Mouse (Mus musculus) neural tube, embryonic 11.5 days (tissue): Measurements from ENCODE around the gene Cracr2b. TPM values are rescaled to one million over a fixed set of nuclear protein-coding genes. Genes with fewer than 3 reads are reported as not detected.

ENCODE experiments used
- ATAC-seq: fragments of 200-750 bp; cut with Nextera tagmentation; 2 replicates; pipeline ENCODE4 v1.8.0; 2017; ENCODE audit warnings: moderate number of reproducible peaks, mild to moderate bottlenecking, moderate TSS enrichment, moderate library complexity; ENCODE audit not compliant: insufficient read depth, low FRiP score, low TSS enrichment
- DNase-seq: peaks from one replicate; pipeline ENCODE4 v3.0.0-alpha.2; 2015; ENCODE audit warnings: low spot score
- H3K27ac ChIP-seq: fragments of 300-500 bp; sonication (generic); 2 replicates; pipeline ENCODE4 v1.5.1; 2014; ENCODE audit warnings: low read depth, mild to moderate bottlenecking, low read length
- H3K27me3 ChIP-seq: fragments of 300-500 bp; sonication (generic); 2 replicates; pipeline ENCODE4 v1.6.1; 2014; ENCODE audit warnings: mild to moderate bottlenecking, low read length, mixed read lengths; ENCODE audit not compliant: control insufficient read depth, insufficient read depth
- H3K36me3 ChIP-seq: fragments of 300-500 bp; sonication (generic); 2 replicates; pipeline ENCODE4 v1.6.1; 2014; ENCODE audit warnings: mild to moderate bottlenecking, low read length, moderate library complexity, mixed read lengths; ENCODE audit not compliant: control insufficient read depth, insufficient read depth
- H3K4me1 ChIP-seq: fragments of 300-500 bp; sonication (generic); 2 replicates; pipeline ENCODE4 v1.6.1; 2014; ENCODE audit warnings: low read length, mixed read lengths; ENCODE audit not compliant: control insufficient read depth, insufficient read depth
- H3K4me2 ChIP-seq: fragments of 300-500 bp; sonication (generic); 2 replicates; pipeline ENCODE4 v1.6.1; 2014; ENCODE audit warnings: low read depth, mild to moderate bottlenecking, moderate library complexity
- H3K4me3 ChIP-seq: fragments of 300-500 bp; sonication (generic); 2 replicates; pipeline ENCODE4 v1.5.1; 2014; ENCODE audit warnings: low read depth, low read length
- H3K9ac ChIP-seq: fragments of 300-500 bp; sonication (generic); 2 replicates; pipeline ENCODE4 v1.6.1; 2014; ENCODE audit warnings: mild to moderate bottlenecking, low read length
- H3K9me3 ChIP-seq: fragments of 300-500 bp; sonication (generic); 2 replicates; pipeline ENCODE4 v1.6.1; 2016; ENCODE audit warnings: low read length; ENCODE audit not compliant: control insufficient read depth
- WGBS: fragments of 180-500 bp; shearing (Covaris S2); extraction: QIAGEN DNeasy Blood & Tissue Kit; methylation state at CpG from one replicate; pipeline ENCODE4 v1.1.7; 2014; 5-methylcytosine and 5-hydroxymethylcytosine counted together
- polyA plus RNA-seq: library from polyadenylated mRNA; unstranded; fragments of >200 nt; fragmentation: Nextera tagmentation; extraction: Ambion mirVana; gene quantifications from 2 replicates; pipeline ENCODE4 v1.2.1, GENCODE M21; 2014

Cracr2b gene
- polyA plus RNA-seq, 1 experiment from 2014 or later = 6.4 TPM

DNA sequence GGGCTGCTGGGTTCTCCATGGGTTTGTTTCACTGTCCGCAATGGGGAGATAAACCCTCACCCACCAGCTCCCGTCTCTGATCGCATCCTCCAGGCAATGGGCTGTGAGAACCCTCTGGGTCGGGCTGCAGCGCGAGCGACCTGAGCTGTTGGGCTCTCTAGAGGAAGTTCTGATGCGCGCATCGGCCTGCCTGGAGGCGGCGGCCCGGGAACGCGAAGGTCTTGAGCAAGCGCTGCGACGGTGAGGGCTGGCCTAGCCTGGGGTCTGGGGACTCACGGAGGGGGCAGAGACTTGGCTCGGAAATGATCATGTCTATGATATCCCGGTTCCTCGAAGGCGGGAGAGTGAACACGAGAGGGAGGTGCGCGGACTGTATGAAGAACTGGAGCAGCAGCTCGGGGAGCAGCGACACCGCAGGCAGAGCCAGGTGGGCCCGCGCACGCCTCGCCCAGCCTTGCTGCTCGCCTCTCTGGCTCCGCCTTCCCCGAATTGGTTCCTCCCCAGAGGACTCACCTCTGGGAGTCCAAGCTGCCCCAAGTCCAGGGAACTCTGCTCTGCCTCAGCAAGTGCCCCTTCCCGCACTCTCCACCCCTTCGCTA lies 3.8 kb downstream of the Cracr2b start:
- no peak overlapping the region for H3K9ac ChIP-seq
- ATAC-seq (no peak), DNase-seq (no peak)
- H3K27ac ChIP-seq = no peak overlapping the region
- H3K4me1 ChIP-seq = peaks cover 23% of the 10 kb centered on the region
- H3K4me3 ChIP-seq = 0 out of 2 replicates have a peak overlapping the region, but pooled peaks have one; percentile 10
- peak overlapping the region; percentile 1 for H3K4me2 ChIP-seq
- H3K36me3 ChIP-seq = peaks cover 1% of the 10 kb centered on the region; the same call in 1 of the 2 replicates
- 3% methylated on average over 38 of the region's 38 CpGs for WGBS
- no peaks in the 10 kb centered on the region for H3K9me3 ChIP-seq
- H3K27me3 ChIP-seq = peaks cover 68% of the 10 kb centered on the region

DNA sequence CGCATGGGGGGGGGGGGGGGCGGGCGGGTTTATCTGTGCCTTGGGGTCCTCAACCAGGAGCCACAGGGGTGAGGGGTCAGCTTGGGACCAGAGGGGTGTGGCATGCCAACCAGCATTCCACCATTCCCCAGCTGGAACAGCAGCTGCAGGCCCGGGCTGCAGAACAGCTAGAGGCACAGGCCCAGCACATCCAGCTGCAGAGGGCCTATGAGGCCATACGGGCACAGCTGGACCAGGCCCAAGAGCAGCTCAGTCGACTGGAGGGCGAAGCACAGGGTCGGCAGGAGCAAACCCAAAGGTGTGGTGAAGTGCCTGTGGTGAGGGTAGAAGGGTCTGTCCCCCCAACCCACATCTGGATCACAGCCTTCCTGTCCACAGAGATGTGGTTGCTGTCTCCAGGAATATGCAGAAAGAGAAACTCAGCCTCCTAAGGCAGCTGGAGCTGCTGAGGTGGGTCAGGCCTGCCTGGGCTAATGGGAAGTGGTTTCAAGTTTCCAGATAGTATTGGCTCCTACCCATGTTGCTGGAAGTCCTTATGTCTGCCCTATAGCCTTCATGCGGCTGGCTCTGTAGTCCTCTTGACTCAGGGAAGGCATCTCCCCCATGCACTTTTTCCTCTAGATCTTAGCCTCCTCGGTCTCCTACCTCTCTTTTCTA lies 4.6 kb downstream of the Cracr2b start:
- H3K27ac ChIP-seq = no peak overlapping the region
- no peak overlapping the region for H3K9ac ChIP-seq
- H3K4me1 ChIP-seq = peaks cover 23% of the 10 kb centered on the region
- H3K9me3 ChIP-seq = no peaks in the 10 kb centered on the region
- 30% methylated on average over 10 of the region's 10 CpGs for WGBS
- DNase-seq (no peak), ATAC-seq (no peak)
- H3K4me2 ChIP-seq = no peak overlapping the region
- 0 out of 2 replicates have a peak overlapping the region, but pooled peaks have one; percentile 10 for H3K4me3 ChIP-seq
- peaks cover 9% of the 10 kb centered on the region for H3K36me3 ChIP-seq
- peaks cover 62% of the 10 kb centered on the region for H3K27me3 ChIP-seq

DNA sequence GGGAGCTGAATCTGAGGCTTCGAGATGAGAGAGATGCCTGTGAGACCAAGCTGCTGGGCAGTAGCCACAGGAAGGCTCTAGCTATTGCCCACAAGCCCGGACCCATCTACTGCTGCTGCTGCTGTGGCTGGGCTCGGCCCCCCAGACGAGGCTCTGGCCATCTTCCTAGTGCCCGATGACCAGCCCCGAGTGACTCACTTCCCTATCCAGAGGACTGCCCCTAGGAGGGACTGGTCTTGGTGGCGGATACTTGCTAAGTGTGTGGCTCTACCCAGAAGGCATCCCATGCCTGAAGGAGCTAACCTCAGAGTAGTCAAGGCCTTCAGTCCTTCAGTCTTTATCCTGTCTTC lies 5.1 kb downstream of the Cracr2b start:
- no peak overlapping the region for H3K27ac ChIP-seq
- H3K4me3 ChIP-seq = no peak overlapping the region
- no peaks in the 10 kb centered on the region for H3K9me3 ChIP-seq
- ATAC-seq = no peak
- peaks cover 11% of the 10 kb centered on the region for H3K36me3 ChIP-seq
- no peak for DNase-seq
- WGBS = 74% methylated on average over 7 of the region's 7 CpGs
- H3K9ac ChIP-seq = no peak overlapping the region
- H3K4me2 ChIP-seq = no peak overlapping the region
- peaks cover 57% of the 10 kb centered on the region for H3K27me3 ChIP-seq
- peaks cover 23% of the 10 kb centered on the region for H3K4me1 ChIP-seq

DNA sequence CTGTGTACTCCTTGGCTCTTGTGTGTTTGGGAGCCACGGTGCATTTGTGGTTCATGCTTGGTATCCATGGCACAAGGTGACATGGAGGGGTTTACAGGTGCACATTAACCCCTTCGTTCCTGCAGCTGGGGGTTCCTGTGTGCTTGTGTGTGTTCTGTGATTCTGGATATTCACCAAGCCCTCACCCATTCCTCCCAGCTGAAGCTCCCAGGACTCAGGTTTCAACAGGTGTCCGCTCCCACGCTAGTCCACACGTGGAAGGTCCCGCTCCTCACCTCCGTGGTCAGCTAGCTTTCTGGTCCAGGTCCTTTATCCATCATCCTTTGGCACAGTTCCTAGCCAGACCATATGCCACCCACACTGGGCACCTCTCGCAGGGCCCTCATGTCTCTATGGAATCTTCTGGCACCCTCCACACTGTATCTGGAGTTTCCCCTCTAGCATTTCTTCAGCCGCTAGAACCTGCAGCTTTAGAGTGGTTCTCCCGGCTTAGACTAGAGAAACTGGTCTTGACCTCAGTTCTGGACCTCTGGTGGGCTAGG lies 5.8 kb downstream of the Cracr2b start:
- Histone ChIP-seq H3K9ac (peak overlapping the region; percentile 86), H3K27ac (peak overlapping the region; percentile 83; the same call in 1 of the 2 replicates), H3K36me3 (peaks cover 15% of the 10 kb centered on the region), H3K9me3 (no peaks in the 10 kb centered on the region), H3K4me2 (peak overlapping the region; percentile 68), H3K27me3 (peaks cover 50% of the 10 kb centered on the region), H3K4me3 (peak overlapping the region; percentile 72), H3K4me1 (peaks cover 22% of the 10 kb centered on the region)
- ATAC-seq (no peak), DNase-seq (no peak)
- WGBS = 61% methylated on average over 10 of the region's 10 CpGs

DNA sequence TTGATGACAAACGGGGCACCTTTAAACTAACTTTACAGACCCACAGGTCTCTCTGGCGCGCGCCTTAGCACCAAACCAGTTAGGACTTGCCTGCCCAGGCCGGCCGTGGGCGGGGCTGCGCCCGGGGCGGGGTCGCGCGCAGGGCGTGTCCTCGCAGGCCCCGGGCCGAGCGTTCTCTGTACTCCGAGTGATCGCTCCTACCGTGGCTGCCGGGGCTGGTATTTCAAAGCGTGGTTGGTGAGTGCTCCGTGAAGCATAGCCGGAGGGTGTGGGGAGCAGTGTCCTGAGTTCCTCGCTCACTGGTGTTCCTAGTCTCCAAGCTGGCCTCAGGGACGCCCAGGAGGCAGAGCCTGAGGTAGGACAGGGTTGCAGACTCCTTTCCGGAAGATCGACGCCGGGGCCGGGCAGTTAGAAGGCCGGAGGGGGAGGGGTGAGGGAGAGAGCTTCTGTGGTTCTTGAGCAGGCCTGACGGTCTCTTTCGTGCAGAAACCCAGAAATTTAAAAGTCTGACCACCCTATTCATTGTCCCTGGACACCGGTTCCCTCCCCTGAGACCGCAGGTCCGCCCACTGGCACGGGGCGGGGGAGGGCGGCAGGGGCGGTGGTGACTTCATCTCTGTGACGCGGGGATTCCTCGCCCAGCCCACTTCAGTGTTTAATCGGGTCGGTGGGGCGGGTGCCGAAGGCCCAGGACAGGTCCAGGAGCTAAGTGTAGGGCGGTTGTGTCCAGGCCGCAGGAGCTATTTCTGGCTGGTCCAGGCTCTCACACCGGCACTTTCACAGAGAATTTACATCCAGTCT lies 6.5 kb downstream of the Cracr2b start, which contains the start of gene Cd151:
Cd151 (plus strand) TSS at position 163 of the 801 bp plus-strand sequence.
- Histone ChIP-seq H3K9ac (peak within 1 kb of the TSS; percentile 86), H3K27ac (peak within 1 kb of the TSS; percentile 83), H3K9me3 (no peaks in the 10 kb centered on the region), H3K27me3 (peaks cover 43% of the 10 kb centered on the region), H3K36me3 (peaks cover 18% of the 10 kb centered on the region), H3K4me1 (peaks cover 18% of the 10 kb centered on the region), H3K4me2 (peak within 1 kb of the TSS; percentile 68), H3K4me3 (peak within 1 kb of the TSS; percentile 72)
- WGBS = under 1% methylated on average over 52 of the region's 52 CpGs
- DNase-seq (peak; percentile 90), ATAC-seq (peak; percentile 66)

DNA sequence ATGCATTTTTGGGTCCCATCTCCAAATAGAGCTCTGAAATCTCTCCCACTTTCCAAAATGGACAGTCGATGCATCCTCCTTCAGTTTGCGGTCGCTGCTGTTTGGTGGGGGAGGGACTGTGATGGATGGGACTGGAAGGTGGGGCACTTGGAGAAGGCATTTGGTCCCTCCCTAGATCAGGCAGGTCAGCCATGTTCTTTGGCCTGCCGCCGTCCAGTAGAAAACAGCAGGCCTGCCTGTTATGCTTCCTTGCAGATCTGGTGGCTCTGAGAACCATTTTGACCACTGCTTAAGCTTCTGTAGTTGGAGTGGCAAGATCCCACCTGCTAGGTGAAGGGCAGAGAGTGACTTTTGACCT lies 7.2 kb downstream of the Cracr2b start:
- Histone ChIP-seq H3K36me3 (peaks cover 20% of the 10 kb centered on the region), H3K4me2 (peak overlapping the region; percentile 68), H3K4me3 (peak overlapping the region; percentile 72), H3K9ac (peak overlapping the region; percentile 86), H3K27me3 (peaks cover 36% of the 10 kb centered on the region), H3K9me3 (no peaks in the 10 kb centered on the region), H3K4me1 (peaks cover 18% of the 10 kb centered on the region), H3K27ac (peak overlapping the region; percentile 83)
- DNase-seq = no peak
- WGBS = 14% methylated on average over 5 of the region's 5 CpGs
- peak; percentile 20; the same call in 1 of the 2 replicates for ATAC-seq

DNA sequence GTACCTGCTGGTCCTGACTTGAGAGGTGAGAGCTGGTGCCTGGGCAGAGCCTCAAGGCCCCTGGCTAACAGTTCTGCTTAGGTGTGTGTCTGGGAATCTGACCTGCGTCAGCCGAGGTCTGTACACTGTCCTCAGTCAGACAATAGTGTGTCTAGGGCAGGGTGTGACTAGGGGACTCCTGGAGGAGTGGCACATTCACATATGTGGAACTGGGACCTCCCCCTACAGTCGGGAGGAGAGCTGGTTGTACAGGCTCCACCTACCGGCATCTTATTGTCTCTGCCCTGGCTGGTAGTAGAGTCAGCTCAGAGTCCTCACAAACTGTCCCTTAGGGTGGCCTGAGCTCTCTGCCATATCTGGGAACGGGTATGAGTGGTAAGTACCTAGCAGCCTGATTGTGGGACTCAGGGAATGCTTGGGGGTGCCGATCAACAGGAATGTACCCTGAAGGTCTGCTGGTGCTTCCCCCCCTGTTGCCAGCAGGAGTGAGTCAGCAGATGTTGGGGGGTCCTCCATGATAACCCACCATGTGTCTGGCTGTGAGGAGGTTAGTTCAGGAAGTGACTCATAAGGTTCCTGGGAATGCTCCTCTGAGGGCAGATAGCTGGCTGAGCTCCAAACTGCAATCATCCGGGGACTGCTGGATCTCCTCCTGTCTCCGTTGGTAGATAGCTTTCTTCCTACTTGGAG lies 7.8 kb downstream of the Cracr2b start:
- peaks cover 21% of the 10 kb centered on the region for H3K4me1 ChIP-seq
- DNase-seq = peak; percentile 74
- H3K9me3 ChIP-seq = no peaks in the 10 kb centered on the region
- H3K27me3 ChIP-seq = peaks cover 30% of the 10 kb centered on the region
- H3K27ac ChIP-seq = peak overlapping the region; percentile 83
- peak overlapping the region; percentile 86 for H3K9ac ChIP-seq
- H3K4me2 ChIP-seq = peak overlapping the region; percentile 68
- H3K4me3 ChIP-seq = peak overlapping the region; percentile 72
- peaks cover 20% of the 10 kb centered on the region for H3K36me3 ChIP-seq
- 22% methylated on average over 8 of the region's 8 CpGs for WGBS
- ATAC-seq = peak; percentile 67

DNA sequence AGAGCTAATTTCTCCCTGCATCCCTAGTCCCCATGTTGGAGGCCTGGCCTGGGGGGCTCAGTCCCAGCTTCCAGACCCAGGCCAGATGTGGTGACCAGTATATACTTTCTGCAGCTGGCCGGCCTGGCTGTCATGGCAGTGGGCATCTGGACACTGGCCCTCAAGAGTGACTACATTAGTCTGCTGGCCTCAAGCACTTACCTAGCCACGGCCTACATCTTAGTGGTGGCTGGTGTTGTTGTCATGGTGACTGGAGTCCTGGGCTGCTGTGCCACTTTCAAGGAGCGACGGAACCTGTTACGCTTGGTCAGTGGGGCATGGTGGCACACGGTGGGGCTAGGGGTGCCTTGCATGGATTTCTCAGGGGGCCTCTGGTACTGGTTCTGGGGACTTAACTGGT lies 8.5 kb downstream of the Cracr2b start:
- 86% methylated on average over 6 of the region's 6 CpGs for WGBS
- peaks cover 24% of the 10 kb centered on the region for H3K27me3 ChIP-seq
- peaks cover 26% of the 10 kb centered on the region for H3K4me1 ChIP-seq
- peaks cover 20% of the 10 kb centered on the region for H3K36me3 ChIP-seq
- ATAC-seq (no peak), DNase-seq (no peak)
- H3K4me2 ChIP-seq = peak overlapping the region; percentile 68
- H3K9ac ChIP-seq = peak overlapping the region; percentile 50
- H3K4me3 ChIP-seq = peak overlapping the region; percentile 72
- no peak overlapping the region for H3K27ac ChIP-seq
- no peaks in the 10 kb centered on the region for H3K9me3 ChIP-seq
